Mouse (Mus musculus): ENCODE measurements around the gene Agrn. TPM values are rescaled to one million over a fixed set of nuclear protein-coding genes. Genes with fewer than 3 reads are reported as not detected.

The Agrn gene
- 100 to 1,000 TPM; 142 to 147 TPM for total RNA-seq (2021)
- long read RNA-seq, experiment 1, full-length matches to known transcripts, result 1 of 32 reads
- long read RNA-seq, experiment 1, partial matches to known transcripts, result 10 of 32 reads
- long read RNA-seq, experiment 1, other reads (novel, unspliced or antisense), result 21 of 32 reads
- long read RNA-seq, experiment 2, full-length matches to known transcripts, result 5 of 29 reads
- long read RNA-seq, experiment 2, partial matches to known transcripts, result 12 of 29 reads
- long read RNA-seq, experiment 2, other reads (novel, unspliced or antisense), result 12 of 29 reads

DNA sequence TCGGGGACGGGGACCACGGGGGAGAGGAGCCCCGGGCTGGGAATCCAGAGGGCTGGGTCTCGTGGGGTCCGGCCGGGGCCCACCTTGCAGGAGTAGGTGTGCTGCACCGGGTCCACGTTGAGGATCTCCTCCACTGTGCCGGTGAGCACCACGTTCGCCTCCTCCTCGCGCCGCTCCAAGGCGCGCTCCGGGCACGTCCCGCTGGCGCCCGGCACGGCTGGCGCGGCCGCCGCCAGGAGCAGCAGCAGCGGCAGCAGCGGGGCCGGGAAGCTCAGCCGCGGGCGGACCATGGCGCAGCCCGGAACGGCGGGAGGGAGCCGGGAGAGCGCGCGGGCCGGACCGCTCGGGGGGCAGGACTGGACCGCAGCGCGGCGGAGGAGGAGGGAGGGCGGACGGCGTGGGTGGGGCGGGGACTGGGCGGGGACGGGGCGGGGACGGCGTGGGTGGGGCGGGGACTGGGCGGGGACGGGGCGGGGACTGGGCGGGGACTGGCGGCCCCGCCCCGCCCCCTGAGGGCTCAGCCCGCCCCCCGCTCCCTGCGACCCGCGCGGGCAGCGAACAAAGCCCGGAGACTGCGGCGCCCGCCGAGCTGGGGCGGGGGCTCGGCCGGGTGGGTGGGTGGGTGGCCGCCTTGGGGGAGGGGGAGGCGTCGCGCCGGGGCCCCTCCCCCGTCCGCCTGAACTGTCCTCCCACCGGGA is at the start of gene Agrn:
Agrn (minus strand) TSS at position 358 of the 698 bp plus-strand sequence.
- DNase-seq (ENCODE audit: extremely low spot score in 1 of 2, low spot score in 2 of 2), result peak; percentile 52 to 66
- no peak for TF ChIP-seq CTCF (IDR thresholded peaks at IDR 0.05)
- Histone ChIP-seq H3K4me3 (peak within 1 kb of the TSS; percentile 74), H3K27ac (peak within 1 kb of the TSS; percentile 76)
- intact Hi-C loops (cut with DNase I), result loop anchor here (2.0 kb wide), 1 partner anchor 32 kb away; no protein-coding TSS in a partner anchor

- TF ChIP-seq CTCF (IDR thresholded peaks at IDR 0.05), result no peak
- DNase-seq (ENCODE audit: extremely low spot score in 1 of 2, low spot score in 2 of 2), result no peak
- intact Hi-C loops (cut with DNase I), result no loop called here
- peak overlapping the region; percentile 32 for H3K4me3 ChIP-seq
- no peak overlapping the region for H3K27ac ChIP-seq
Observed at GRCm38 (mm10) chr4:156236651-156237447, 39.6 kb upstream of the Agrn start.

GRCm38 (mm10) chr4:156235808-156236533 is 38.7 kb upstream of the Agrn start, which contains the start of gene Noc2l:
Gene Noc2l (plus strand): TSS chr4:156236010.
- peak within 1 kb of the TSS; percentile 75 for H3K4me3 ChIP-seq
- peak within 1 kb of the TSS; percentile 89 for H3K27ac ChIP-seq
- peak; percentile 92 to 94 for DNase-seq (ENCODE audit: extremely low spot score in 1 of 2, low spot score in 2 of 2)
- TF ChIP-seq CTCF (IDR thresholded peaks at IDR 0.05), result no peak
- intact Hi-C loops (cut with DNase I), result loop anchor here (2.0 kb wide), 2 partner anchors 33 to 127 kb away; partner anchors contain the start of genes 9430015G10Rik and AW011738

DNA sequence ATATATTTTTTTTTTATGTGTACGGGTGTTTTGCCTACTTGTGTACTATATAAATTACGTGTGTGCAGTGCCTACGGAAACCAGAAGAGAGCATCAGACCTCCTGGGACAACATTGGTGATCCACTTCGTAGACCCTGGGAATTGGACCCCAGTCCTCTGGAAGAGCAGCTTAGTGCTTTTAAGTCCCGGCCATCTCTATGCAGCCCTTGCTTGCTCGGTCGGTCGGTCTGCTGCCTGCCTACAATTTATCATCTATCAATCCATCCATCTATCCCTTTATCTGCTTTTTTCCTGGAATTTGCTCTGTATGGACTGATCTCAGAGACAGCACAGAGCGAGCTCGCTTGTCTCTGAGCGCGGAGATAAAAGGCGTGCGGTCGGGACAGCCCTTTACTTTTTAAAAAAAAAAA is 38.1 kb upstream of the Agrn start:
- intact Hi-C loops (cut with DNase I), result loop anchor here (2.0 kb wide), 2 partner anchors 33 to 127 kb away; partner anchors contain the start of genes 9430015G10Rik and AW011738
- TF ChIP-seq CTCF (IDR thresholded peaks at IDR 0.05), result peak; percentile 4
- Histone ChIP-seq H3K27ac (peak overlapping the region; percentile 79), H3K4me3 (peak overlapping the region; percentile 75)
- DNase-seq (ENCODE audit: extremely low spot score in 1 of 2, low spot score in 2 of 2), result no peak

GRCm38 (mm10) chr4:156234701-156235213 is 37.5 kb upstream of the Agrn start, which contains the start of gene Plekhn1:
Gene Plekhn1 (minus strand): TSS chr4:156234857.
- Histone ChIP-seq H3K4me3 (peak within 1 kb of the TSS; percentile 75), H3K27ac (peak within 1 kb of the TSS; percentile 89)
- intact Hi-C loops (cut with DNase I), result loop anchor here (2.0 to 5.0 kb wide), 3 partner anchors 32 to 126 kb away; partner anchors contain the start of genes 9430015G10Rik and AW011738
- no peak for TF ChIP-seq CTCF (IDR thresholded peaks at IDR 0.05)
- peak; percentile 77 to 79 for DNase-seq (ENCODE audit: extremely low spot score in 1 of 2, low spot score in 2 of 2)

- intact Hi-C loops (cut with DNase I), result loop anchor here (2.0 to 5.0 kb wide), 3 partner anchors 31 to 125 kb away; partner anchors contain the start of genes 9430015G10Rik and AW011738
- Histone ChIP-seq H3K4me3 (peak overlapping the region; percentile 75), H3K27ac (peak overlapping the region; percentile 61)
- TF ChIP-seq CTCF (IDR thresholded peaks at IDR 0.05), result no peak
- DNase-seq (ENCODE audit: extremely low spot score in 1 of 2, low spot score in 2 of 2), result no peak
Observed at GRCm38 (mm10) chr4:156234021-156234501, 36.8 kb upstream of the Agrn start.

- intact Hi-C loops (cut with DNase I), result loop anchor here (2.0 kb wide), 1 partner anchor 32 kb away; the partner anchor contains the start of gene Agrn
- H3K27ac ChIP-seq, result no peak overlapping the region
- no peak for DNase-seq (ENCODE audit: extremely low spot score in 1 of 2, low spot score in 2 of 2)
- no peak for TF ChIP-seq CTCF (IDR thresholded peaks at IDR 0.05)
- no peak overlapping the region for H3K4me3 ChIP-seq
Observed at GRCm38 (mm10) chr4:156228393-156229024, 31.2 kb upstream of the Agrn start.

GRCm38 (mm10) chr4:156227752-156228392 is 30.6 kb upstream of the Agrn start:
- intact Hi-C loops (cut with DNase I), result loop anchor here (2.0 kb wide), 1 partner anchor 31 kb away; the partner anchor contains the start of gene Agrn
- no peak overlapping the region for H3K4me3 ChIP-seq
- no peak overlapping the region for H3K27ac ChIP-seq
- TF ChIP-seq CTCF (IDR thresholded peaks at IDR 0.05), result no peak
- no peak for DNase-seq (ENCODE audit: extremely low spot score in 1 of 2, low spot score in 2 of 2)

- no peak overlapping the region for H3K4me3 ChIP-seq
- DNase-seq (ENCODE audit: extremely low spot score in 1 of 2, low spot score in 2 of 2), result no peak
- no peak for TF ChIP-seq CTCF (IDR thresholded peaks at IDR 0.05)
- no peak overlapping the region for H3K27ac ChIP-seq
- intact Hi-C loops (cut with DNase I), result no loop called here
Observed at GRCm38 (mm10) chr4:156224276-156224675, 27.0 kb upstream of the Agrn start.

Measured in left cerebral cortex, adult 2 months (tissue).